Mouse (Mus musculus) ES-E14 (cell line): Measurements from ENCODE around the gene Pou2f1.

ENCODE experiments used
- CHD2 ChIP-seq: IDR thresholded peaks from 2 replicates; pipeline ENCODE4 v1.6.1; 2014; ENCODE audit warnings: mild to moderate bottlenecking, low read depth, low read length, inconsistent platforms
- HCFC1 ChIP-seq: IDR thresholded peaks from 2 replicates; pipeline ENCODE4 v1.6.1; 2012; ENCODE audit warnings: low read length, inconsistent platforms, borderline replicate concordance; ENCODE audit not compliant: insufficient read depth
- ZC3H11A ChIP-seq: IDR thresholded peaks from 2 replicates; pipeline ENCODE4 v1.6.1; 2012; ENCODE audit warnings: low read depth, mild to moderate bottlenecking, inconsistent platforms, low read length, borderline replicate concordance
- ZNF384 ChIP-seq: IDR thresholded peaks from 2 replicates; pipeline ENCODE4 v1.6.1; 2012; ENCODE audit warnings: low read depth, low read length, inconsistent platforms

DNA sequence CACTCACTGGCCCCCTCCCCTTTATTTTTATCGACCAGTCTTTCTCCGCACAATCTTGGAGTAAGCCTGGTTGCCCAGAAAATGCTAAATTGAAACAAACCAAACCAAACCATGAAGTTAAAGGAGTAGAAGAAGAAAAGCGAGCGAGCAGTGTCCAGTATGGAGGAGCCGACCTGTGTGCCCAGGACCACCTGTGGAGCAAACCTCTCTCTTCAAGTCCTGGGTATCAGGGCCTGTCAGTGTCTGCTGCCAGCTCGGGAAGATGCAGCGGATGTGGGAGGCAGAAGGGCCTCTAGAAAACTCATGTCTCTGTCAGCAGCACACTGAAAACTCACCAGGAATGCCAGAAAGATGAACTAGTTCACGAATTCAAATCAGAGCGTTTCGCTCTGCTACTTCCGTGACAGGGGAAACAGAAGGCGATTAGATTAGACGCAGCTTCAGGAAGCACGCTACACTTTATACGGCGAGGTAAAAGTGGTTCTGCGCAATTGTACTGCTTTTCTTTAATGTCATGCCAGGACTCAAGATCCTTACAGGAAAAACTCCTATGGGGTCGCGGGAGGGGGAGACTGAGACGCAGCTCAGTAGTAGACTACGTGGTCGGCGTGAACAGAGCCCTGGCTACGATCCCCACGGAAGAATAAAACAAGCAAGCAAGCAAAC is 45.2 kb upstream of the Pou2f1 start:
- TF ChIP-seq CHD2 (no peak), HCFC1 (no peak), ZNF384 (no peak), ZC3H11A (no peak)
